ENCODE assay signal across 16 mouse cellular contexts in the genomic region with DNA sequence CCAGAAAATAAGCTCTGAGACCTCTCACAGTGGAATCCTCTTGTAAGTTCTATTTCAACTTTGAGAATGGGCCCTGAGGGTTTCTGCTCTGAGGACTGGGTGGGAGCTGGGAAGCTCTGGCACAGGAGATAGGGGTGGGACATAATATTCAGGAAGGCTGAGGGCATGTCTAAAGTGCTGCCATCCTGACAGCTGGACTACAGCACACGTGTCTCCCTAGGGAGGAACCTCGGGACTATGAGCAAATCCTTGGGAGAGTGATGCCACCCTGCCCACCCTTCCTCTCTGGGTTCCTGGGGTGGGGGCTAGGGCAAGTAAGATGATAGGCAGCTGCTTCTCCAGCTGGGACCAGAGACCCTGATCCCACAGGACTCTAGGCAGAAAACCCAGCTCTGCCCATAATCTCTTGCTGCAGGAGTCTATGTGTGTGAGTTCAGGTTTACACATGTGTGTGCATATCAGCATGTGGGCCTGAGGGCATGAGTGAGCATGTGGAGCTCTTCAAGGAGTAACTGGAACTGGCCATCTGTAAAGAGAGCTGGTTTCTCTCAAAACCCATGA. TPM values are rescaled to one million over a fixed set of nuclear protein-coding genes. Genes with fewer than 3 reads are reported as not detected.
A peak's percentile ranks its signal among the peaks of the same experiment; 100 is the strongest.
DNase-seq lines count a peak whose midpoint lies in the region; ATAC-seq and TF ChIP-seq lines count a peak whose summit lies in the region.
"Had no signal": no experiment of that assay in that cellular context is flagged by ENCODE, and none has a peak within 500 bp of the region (broad histone marks: within the 10 kb centered on the region; RNA-seq: fewer than 3 reads in every experiment).

No protein-coding gene starts in this region.

- no peak for TF ChIP-seq POLR2A in kidney, adult 2 months (IDR thresholded peaks at IDR 0.05; ENCODE audit: low read depth, low read length)
- TF ChIP-seq POLR2A in myocyte (IDR thresholded peaks at IDR 0.05; ENCODE audit: insufficient read length, low read depth): no peak

- H3K9ac ChIP-seq in lung, embryonic 16.5 days (ENCODE audit: low read length): no peak overlapping the region
- H3K9ac ChIP-seq: hindbrain, embryonic 15.5 days; liver, embryonic 15.5 days had no signal

- H3K4me3 ChIP-seq in kidney, adult 2 months (ENCODE audit: insufficient read depth, low read depth, low read length): no peak overlapping the region
- H3K4me3 ChIP-seq in lung, embryonic 16.5 days (ENCODE audit: low read length): no peak overlapping the region
- no peak overlapping the region for H3K4me3 ChIP-seq in myocyte
- no peak overlapping the region for H3K4me3 ChIP-seq in layer of hippocampus, adult 2 months
- H3K4me3 ChIP-seq: hindbrain, embryonic 15.5 days; liver, embryonic 15.5 days had no signal

- peak; percentile 93 for DNase-seq in heart, adult 11 months
- DNase-seq in heart, postnatal 25 days (ENCODE audit: low spot score): no peak
- no peak for DNase-seq in kidney, adult 2 months
- DNase-seq in kidney, adult 8-10 months: no peak
- no peak for DNase-seq in lung, postnatal 25 days (ENCODE audit: low spot score)
- no peak for DNase-seq in layer of hippocampus, adult 2 months (ENCODE audit: low spot score in 2 of 2)
- DNase-seq: cerebellum, adult 2 months; right cerebral cortex, adult 18-20 months had no signal

- H3K9me3 ChIP-seq in lung, embryonic 16.5 days (ENCODE audit: control insufficient read depth, low read length): no peaks in the 10 kb centered on the region
- H3K9me3 ChIP-seq: hindbrain, embryonic 15.5 days; liver, embryonic 15.5 days had no signal

- no peaks in the 10 kb centered on the region for H3K36me3 ChIP-seq in kidney, adult 2 months (ENCODE audit: control insufficient read depth, insufficient read depth, low read length)
- H3K36me3 ChIP-seq in lung, embryonic 16.5 days (ENCODE audit: control insufficient read depth, insufficient read depth, low read length): no peaks in the 10 kb centered on the region
- no peaks in the 10 kb centered on the region for H3K36me3 ChIP-seq in myocyte (ENCODE audit: control insufficient read depth, insufficient read depth)
- H3K36me3 ChIP-seq: hindbrain, embryonic 15.5 days; liver, embryonic 15.5 days had no signal

- H3K4me1 ChIP-seq in kidney, adult 2 months (ENCODE audit: control insufficient read depth, insufficient read depth, low read length): 0 out of 2 replicates have a peak, but pooled peaks cover 2% of the 10 kb centered on the region
- peaks cover 62% of the 10 kb centered on the region for H3K4me1 ChIP-seq in lung, embryonic 16.5 days (replicated peaks; ENCODE audit: control insufficient read depth, insufficient read depth, low read length)

- H3K79me2 ChIP-seq in myocyte (ENCODE audit: control insufficient read depth, insufficient read depth): no peaks in the 10 kb centered on the region

- no peaks in the 10 kb centered on the region for H3K27me3 ChIP-seq in kidney, adult 2 months (replicated peaks; ENCODE audit: control insufficient read depth, insufficient read depth, low read length)
- no peaks in the 10 kb centered on the region for H3K27me3 ChIP-seq in lung, embryonic 16.5 days (ENCODE audit: control insufficient read depth, insufficient read depth, low read depth, low read length)
- no peaks in the 10 kb centered on the region for H3K27me3 ChIP-seq in myocyte (ENCODE audit: control insufficient read depth, insufficient read depth, insufficient read length)
- H3K27me3 ChIP-seq: hindbrain, embryonic 15.5 days; liver, embryonic 15.5 days had no signal

- intact Hi-C loops in heart, postnatal 25 days (cut with DNase I): no loop called here

- no peak overlapping the region for H3ac ChIP-seq in myocyte (ENCODE audit: control insufficient read depth, insufficient read length)

- 82% methylated on average over 2 of the region's 2 CpGs for WGBS in kidney, adult 2 months
- 59% methylated on average over 2 of the region's 2 CpGs for WGBS in lung, embryonic 16.5 days

- peak overlapping the region; percentile 58; the same call in 1 of the 2 replicates for H3K27ac ChIP-seq in kidney, adult 2 months (ENCODE audit: insufficient read depth, low read depth, low read length)
- H3K27ac ChIP-seq in lung, embryonic 16.5 days (ENCODE audit: low read length): peak overlapping the region; percentile 28; the same call in 1 of the 2 replicates
- no peak overlapping the region for H3K27ac ChIP-seq in layer of hippocampus, adult 2 months
- H3K27ac ChIP-seq: hindbrain, embryonic 15.5 days; liver, embryonic 15.5 days had no signal

- no peak for ATAC-seq in lung, embryonic 16.5 days (ENCODE audit: low read depth)

- TF ChIP-seq CTCF in kidney, adult 2 months (conservative IDR thresholded peaks at IDR 0.05; ENCODE audit: insufficient read depth, insufficient read length, low read depth, low read length): no peak
- TF ChIP-seq CTCF in layer of hippocampus, adult 2 months (conservative IDR thresholded peaks at IDR 0.05): no peak

- no peak overlapping the region for H3K4me2 ChIP-seq in lung, embryonic 16.5 days (ENCODE audit: low read depth, low read length)
- peak overlapping the region; percentile 42 for H3K4me2 ChIP-seq in myocyte (ENCODE audit: low read depth)
- H3K4me2 ChIP-seq: hindbrain, embryonic 15.5 days; liver, embryonic 15.5 days; midbrain, embryonic 11.5 days had no signal

TF ChIP-seq in myocyte, 11 proteins besides CTCF, POLR2A, EP300 and RAD21:
- TF ChIP-seq USF1 (IDR thresholded peaks at IDR 0.05; ENCODE audit: low read depth): peak; percentile 59
- peak in 1 of 3 experiments; percentile 72 for TF ChIP-seq MYOG (IDR thresholded peaks at IDR 0.05; ENCODE audit: control insufficient read depth in 1 of 3, insufficient read depth in 1 of 3, insufficient read length in 2 of 3, low read depth in 2 of 3)
- no peak for TF ChIP-seq POLR2AphosphoS2 (IDR thresholded peaks at IDR 0.05; ENCODE audit: insufficient read length, low read depth)
- peak in 2 of 3 experiments; percentile 54 to 73 for TF ChIP-seq MYOD1 (IDR thresholded peaks at IDR 0.05; ENCODE audit: control insufficient read depth in 1 of 3, insufficient read length in 2 of 3, low read depth in 2 of 3)

RNA-seq across cellular contexts. Expression of a gene that starts 14.1 kb away (rescaled TPM):
- total RNA-seq in heart, postnatal 25 days (2021): 10 to 100 TPM; 14.8 to 15.7 TPM
- polyA plus RNA-seq in kidney, adult 2 months (2012; rRNA removed): 8.0 and 9.1 TPM in 2 replicates
- 14.4 and 14.8 TPM in 2 replicates for polyA plus RNA-seq in lung, embryonic 16.5 days (2015; fragmentation: Nextera tagmentation; extraction: Ambion mirVana)
- polyA plus RNA-seq in myocyte (2012; fragmentation: generic; extraction: Trizol): 30.7 TPM
- 10 to 100 TPM; 13.4 to 13.6 TPM for total RNA-seq in layer of hippocampus, adult 2 months (2021)

RNA-seq across cellular contexts. Expression of a gene that starts 25.0 kb away (rescaled TPM):
- 1 to 10 TPM; 5.6 to 8.1 TPM for total RNA-seq in heart, postnatal 25 days (2021)
- polyA plus RNA-seq in kidney, adult 2 months (2012; rRNA removed): 16.8 and 22.6 TPM in 2 replicates
- polyA plus RNA-seq in lung, embryonic 16.5 days (2015; fragmentation: Nextera tagmentation; extraction: Ambion mirVana): 23.3 and 26.2 TPM in 2 replicates
- 17.9 TPM for polyA plus RNA-seq in myocyte (2012; fragmentation: generic; extraction: Trizol)
- 10 to 100 TPM; 13.4 to 13.7 TPM for total RNA-seq in layer of hippocampus, adult 2 months (2021)

RNA-seq across cellular contexts. Expression of a gene that starts 33.0 kb away (rescaled TPM):
- 100 to 1,000 TPM; 112 to 186 TPM for total RNA-seq in heart, postnatal 25 days (2021)
- not detected in 2 replicates for polyA plus RNA-seq in kidney, adult 2 months (2012; rRNA removed)
- 0.29 TPM in 1 of 2 replicates, not detected in the other for polyA plus RNA-seq in lung, embryonic 16.5 days (2015; fragmentation: Nextera tagmentation; extraction: Ambion mirVana)
- 0.13 TPM for polyA plus RNA-seq in myocyte (2012; fragmentation: generic; extraction: Trizol)
- total RNA-seq in layer of hippocampus, adult 2 months (2021): not detected
- total RNA-seq: adrenal gland, adult 2 months; left cerebral cortex, adult 8-10 months had no signal
- polyA plus RNA-seq: adrenal gland, adult 2 months; gonadal fat pad, adult 2 months; liver, embryonic 15.5 days; midbrain, embryonic 11.5 days had no signal

RNA-seq across cellular contexts. Expression of a gene that starts 35.5 kb away (rescaled TPM):
- 100 to 1,000 TPM; 215 to 337 TPM for total RNA-seq in heart, postnatal 25 days (2021)
- 11.8 and 37.9 TPM in 2 replicates for polyA plus RNA-seq in kidney, adult 2 months (2012; rRNA removed)
- polyA plus RNA-seq in lung, embryonic 16.5 days (2015; fragmentation: Nextera tagmentation; extraction: Ambion mirVana): 17.9 and 20.0 TPM in 2 replicates
- polyA plus RNA-seq in myocyte (2012; fragmentation: generic; extraction: Trizol): 78.6 TPM
- 10 to 100 TPM in 1 of 2 experiments, 1 to 10 TPM in 1; 6.8 to 10.3 TPM for total RNA-seq in layer of hippocampus, adult 2 months (2021)
